Mouse (Mus musculus) MEL (cell line): Measurements from ENCODE around the gene Prickle4.

Experiments
- CHD2 ChIP-seq: IDR thresholded peaks from 2 replicates; pipeline ENCODE4 v1.6.1; 2011; ENCODE audit warnings: low read length, improper control_type of control experiment
- CTCF ChIP-seq, 3 experiments: IDR thresholded peaks in 2 of 3; conservative IDR thresholded peaks in 1 of 3; 2 replicates each; pipeline ENCODE4 v1.5.1; 2011 to 2012; ENCODE audit warnings: low read length in 3 of 3, low read depth in 2 of 3, mild to moderate bottlenecking in 2 of 3, improper control_type of control experiment in 1 of 3, inconsistent platforms in 1 of 3, mixed read lengths in 1 of 3, moderate library complexity in 1 of 3; ENCODE audit not compliant: control insufficient read depth in 1 of 3, insufficient read depth in 1 of 3, poor library complexity in 1 of 3, severe bottlenecking in 1 of 3
- ELF1 ChIP-seq: IDR thresholded peaks from 2 replicates; pipeline ENCODE4 v1.6.1; 2014; ENCODE audit warnings: low read depth, mild to moderate bottlenecking, inconsistent platforms, low read length, improper control_type of control experiment, moderate library complexity
- USF1 ChIP-seq: IDR thresholded peaks from 2 replicates; pipeline ENCODE4 v1.6.1; 2014; ENCODE audit warnings: low read depth, mild to moderate bottlenecking, inconsistent platforms, low read length, improper control_type of control experiment, moderate library complexity

GRCm38 (mm10) chr17:47678238-47678637 is 16.3 kb downstream of the Prickle4 start:
- TF ChIP-seq CTCF (IDR thresholded peaks at IDR 0.05 in 2 of 3, conservative IDR thresholded peaks at IDR 0.05 in 1 of 3; ENCODE audit: control insufficient read depth in 1 of 3, insufficient read depth in 1 of 3, low read depth in 2 of 3, low read length in 3 of 3, poor library complexity in 1 of 3, severe bottlenecking in 1 of 3) (no peak), USF1 (no peak), CHD2 (no peak), ELF1 (no peak)
